Mouse (Mus musculus): ENCODE results near the gene Zfp386. TPM values are rescaled to one million over a fixed set of nuclear protein-coding genes. Genes with fewer than 3 reads are reported as not detected.

Gene Zfp386
- polyA plus RNA-seq, 1 experiment = 39.4 TPM

- Histone ChIP-seq H3K27ac (ENCODE audit: insufficient read depth, low read length) (no peak overlapping the region), H3K4me1 (ENCODE audit: control insufficient read depth, insufficient read depth, low read length) (no peaks in the 10 kb centered on the region), H3K4me3 (ENCODE audit: insufficient read depth, low read length) (no peak overlapping the region)
- TF ChIP-seq CTCF (IDR thresholded peaks at IDR 0.05; ENCODE audit: borderline replicate concordance, insufficient read depth, low read length) = no peak
- no peak for TF ChIP-seq POLR2A (IDR thresholded peaks at IDR 0.05; ENCODE audit: low read depth, low read length)
These were observed 39.6 kb downstream of the Zfp386 start for GRCm38 (mm10) chr12:116086951-116087600.

GRCm38 (mm10) chr12:116089836-116090235 lies 42.3 kb downstream of the Zfp386 start:
- no peak overlapping the region for H3K27ac ChIP-seq (ENCODE audit: insufficient read depth, low read length)
- no peak overlapping the region for H3K4me3 ChIP-seq (ENCODE audit: insufficient read depth, low read length)
- TF ChIP-seq POLR2A (IDR thresholded peaks at IDR 0.05; ENCODE audit: low read depth, low read length) = no peak
- TF ChIP-seq CTCF (IDR thresholded peaks at IDR 0.05; ENCODE audit: borderline replicate concordance, insufficient read depth, low read length) = no peak
- no peaks in the 10 kb centered on the region for H3K4me1 ChIP-seq (ENCODE audit: control insufficient read depth, insufficient read depth, low read length)

- no peak overlapping the region for H3K4me3 ChIP-seq (ENCODE audit: insufficient read depth, low read length)
- H3K27ac ChIP-seq (ENCODE audit: insufficient read depth, low read length) = no peak overlapping the region
- no peak for TF ChIP-seq POLR2A (IDR thresholded peaks at IDR 0.05; ENCODE audit: low read depth, low read length)
- TF ChIP-seq CTCF (IDR thresholded peaks at IDR 0.05; ENCODE audit: borderline replicate concordance, insufficient read depth, low read length) = no peak
- H3K4me1 ChIP-seq (ENCODE audit: control insufficient read depth, insufficient read depth, low read length) = no peaks in the 10 kb centered on the region
These were observed 47.4 kb downstream of the Zfp386 start for GRCm38 (mm10) chr12:116094765-116095555.

- TF ChIP-seq POLR2A (IDR thresholded peaks at IDR 0.05; ENCODE audit: low read depth, low read length) (no peak), CTCF (IDR thresholded peaks at IDR 0.05; ENCODE audit: borderline replicate concordance, insufficient read depth, low read length) (no peak)
- no peaks in the 10 kb centered on the region for H3K4me1 ChIP-seq (ENCODE audit: control insufficient read depth, insufficient read depth, low read length)
- H3K27ac ChIP-seq (ENCODE audit: insufficient read depth, low read length) = no peak overlapping the region
- no peak overlapping the region for H3K4me3 ChIP-seq (ENCODE audit: insufficient read depth, low read length)
These were observed 48.9 kb downstream of the Zfp386 start for GRCm38 (mm10) chr12:116096361-116096904.

GRCm38 (mm10) chr12:116097166-116097565 lies 49.6 kb downstream of the Zfp386 start:
- TF ChIP-seq POLR2A (IDR thresholded peaks at IDR 0.05; ENCODE audit: low read depth, low read length) (no peak), CTCF (IDR thresholded peaks at IDR 0.05; ENCODE audit: borderline replicate concordance, insufficient read depth, low read length) (no peak)
- no peaks in the 10 kb centered on the region for H3K4me1 ChIP-seq (ENCODE audit: control insufficient read depth, insufficient read depth, low read length)
- H3K27ac ChIP-seq (ENCODE audit: insufficient read depth, low read length) = no peak overlapping the region
- H3K4me3 ChIP-seq (ENCODE audit: insufficient read depth, low read length) = no peak overlapping the region

GRCm38 (mm10) chr12:116101945-116102344 lies 54.4 kb downstream of the Zfp386 start:
- H3K4me3 ChIP-seq (ENCODE audit: insufficient read depth, low read length) = no peak overlapping the region
- TF ChIP-seq CTCF (IDR thresholded peaks at IDR 0.05; ENCODE audit: borderline replicate concordance, insufficient read depth, low read length) = no peak
- no peak for TF ChIP-seq POLR2A (IDR thresholded peaks at IDR 0.05; ENCODE audit: low read depth, low read length)
- no peaks in the 10 kb centered on the region for H3K4me1 ChIP-seq (ENCODE audit: control insufficient read depth, insufficient read depth, low read length)
- H3K27ac ChIP-seq (ENCODE audit: insufficient read depth, low read length) = no peak overlapping the region

GRCm38 (mm10) chr12:116109451-116110353 lies 62.2 kb downstream of the Zfp386 start:
- Histone ChIP-seq H3K27ac (ENCODE audit: insufficient read depth, low read length) (no peak overlapping the region), H3K4me3 (ENCODE audit: insufficient read depth, low read length) (no peak overlapping the region), H3K4me1 (ENCODE audit: control insufficient read depth, insufficient read depth, low read length) (0 out of 2 replicates have a peak, but pooled peaks cover 3% of the 10 kb centered on the region)
- TF ChIP-seq POLR2A (IDR thresholded peaks at IDR 0.05; ENCODE audit: low read depth, low read length) (no peak), CTCF (IDR thresholded peaks at IDR 0.05; ENCODE audit: borderline replicate concordance, insufficient read depth, low read length) (no peak)

- Histone ChIP-seq H3K27ac (ENCODE audit: insufficient read depth, low read length) (no peak overlapping the region), H3K4me3 (ENCODE audit: insufficient read depth, low read length) (no peak overlapping the region), H3K4me1 (ENCODE audit: control insufficient read depth, insufficient read depth, low read length) (0 out of 2 replicates have a peak, but pooled peaks cover 3% of the 10 kb centered on the region)
- no peak for TF ChIP-seq POLR2A (IDR thresholded peaks at IDR 0.05; ENCODE audit: low read depth, low read length)
- TF ChIP-seq CTCF (IDR thresholded peaks at IDR 0.05; ENCODE audit: borderline replicate concordance, insufficient read depth, low read length) = no peak
These were observed 63.6 kb downstream of the Zfp386 start for GRCm38 (mm10) chr12:116111007-116111694.

Other genes with a start within 250 kb of the Zfp386 start
- gene Vipr2, start 30.0 kb downstream of the Zfp386 start, polyA plus RNA-seq (2011; ENCODE audit: insufficient read length, low read depth, missing spikeins) = 0.43 and 0.51 TPM in 2 replicates
- gene Wdr60, start 215.3 kb downstream of the Zfp386 start, polyA plus RNA-seq (2011; ENCODE audit: insufficient read length, low read depth, missing spikeins) = 12.0 and 13.9 TPM in 2 replicates
- gene Gm11027, start 227.7 kb downstream of the Zfp386 start, polyA plus RNA-seq (2011; ENCODE audit: insufficient read length, low read depth, missing spikeins) = not detected in 2 replicates
- 221 and 258 TPM in 2 replicates for gene Esyt2, start 233.5 kb downstream of the Zfp386 start, polyA plus RNA-seq (2011; ENCODE audit: insufficient read length, low read depth, missing spikeins)

Data from embryonic fibroblast, embryonic 13.5 days (primary cell).